Mouse (Mus musculus): Measurements from ENCODE around the gene Mtmr2. TPM values are rescaled to one million over a fixed set of nuclear protein-coding genes. Genes with fewer than 3 reads are reported as not detected.

The Mtmr2 gene
- polyA plus RNA-seq, 1 experiment from 2014 or later, result 39.5 TPM

GRCm38 (mm10) chr9:13848481-13849480 is 100.6 kb downstream of the Mtmr2 start:
- Histone ChIP-seq H3K9me3 (ENCODE audit: control insufficient read depth, low read length) (no peaks in the 10 kb centered on the region), H3K27ac (replicated peaks) (no peak overlapping the region), H3K9ac (ENCODE audit: low read length) (no peak overlapping the region), H3K36me3 (ENCODE audit: control insufficient read depth, insufficient read depth, low read length) (peaks cover 5% of the 10 kb centered on the region; the same call in 1 of the 2 replicates), H3K27me3 (ENCODE audit: control insufficient read depth, insufficient read depth, low read length) (no peaks in the 10 kb centered on the region), H3K4me1 (replicated peaks; ENCODE audit: control insufficient read depth, insufficient read depth) (no peaks in the 10 kb centered on the region), H3K4me3 (ENCODE audit: low read depth, low read length) (no peak overlapping the region), H3K4me2 (replicated peaks; ENCODE audit: low read depth) (no peak overlapping the region)
- 71% methylated on average over 10 of the region's 10 CpGs for WGBS
- TF ChIP-seq CTCF (IDR thresholded peaks at IDR 0.05; ENCODE audit: low read depth) (peak; percentile 85), EP300 (optimal IDR thresholded peaks at IDR 0.05) (no peak)
- ATAC-seq (ENCODE audit: low FRiP score, low TSS enrichment) (peak; percentile 76), DNase-seq (ENCODE audit: low spot score) (peak; percentile 19)

- TF ChIP-seq CTCF (IDR thresholded peaks at IDR 0.05; ENCODE audit: low read depth) (no peak), EP300 (optimal IDR thresholded peaks at IDR 0.05) (no peak)
Measured at GRCm38 (mm10) chr9:13853876-13854275, 105.7 kb downstream of the Mtmr2 start.

More at GRCm38 (mm10) chr9:13853876-13854275, 105.7 kb downstream of the Mtmr2 start:
- 50% methylated on average over 3 of the region's 3 CpGs for WGBS
- Histone ChIP-seq H3K9me3 (ENCODE audit: control insufficient read depth, low read length) (no peaks in the 10 kb centered on the region), H3K27me3 (ENCODE audit: control insufficient read depth, insufficient read depth, low read length) (no peaks in the 10 kb centered on the region), H3K36me3 (ENCODE audit: control insufficient read depth, insufficient read depth, low read length) (no peaks in the 10 kb centered on the region), H3K4me2 (replicated peaks; ENCODE audit: low read depth) (no peak overlapping the region), H3K9ac (ENCODE audit: low read length) (no peak overlapping the region), H3K4me3 (ENCODE audit: low read depth, low read length) (no peak overlapping the region), H3K4me1 (replicated peaks; ENCODE audit: control insufficient read depth, insufficient read depth) (no peaks in the 10 kb centered on the region), H3K27ac (replicated peaks) (no peak overlapping the region)
- ATAC-seq (ENCODE audit: low FRiP score, low TSS enrichment) (no peak), DNase-seq (ENCODE audit: low spot score) (no peak)

Other genes with a start within 250 kb of the Mtmr2 start
- 24.0 and 26.1 TPM in 2 replicates for gene Cep57, start 78.7 kb downstream of the Mtmr2 start, polyA plus RNA-seq (2015; fragmentation: Nextera tagmentation; extraction: Ambion mirVana)
- 11.0 and 11.5 TPM in 2 replicates for gene Fam76b, start 79.3 kb downstream of the Mtmr2 start, polyA plus RNA-seq (2015; fragmentation: Nextera tagmentation; extraction: Ambion mirVana)

Data from stomach, postnatal 0 days (tissue).